Mouse (Mus musculus) stomach, postnatal 0 days (tissue): Measurements from ENCODE around the gene Dync2li1.

Source experiments
- CTCF ChIP-seq: IDR thresholded peaks from 2 replicates; pipeline ENCODE4 v1.5.1; 2016; ENCODE audit warnings: antibody characterized with exemption, low read depth, mild to moderate bottlenecking, moderate library complexity
- EP300 ChIP-seq: optimal IDR thresholded peaks from 2 replicates; pipeline ENCODE3; 2016; ENCODE audit warnings: antibody characterized with exemption

DNA sequence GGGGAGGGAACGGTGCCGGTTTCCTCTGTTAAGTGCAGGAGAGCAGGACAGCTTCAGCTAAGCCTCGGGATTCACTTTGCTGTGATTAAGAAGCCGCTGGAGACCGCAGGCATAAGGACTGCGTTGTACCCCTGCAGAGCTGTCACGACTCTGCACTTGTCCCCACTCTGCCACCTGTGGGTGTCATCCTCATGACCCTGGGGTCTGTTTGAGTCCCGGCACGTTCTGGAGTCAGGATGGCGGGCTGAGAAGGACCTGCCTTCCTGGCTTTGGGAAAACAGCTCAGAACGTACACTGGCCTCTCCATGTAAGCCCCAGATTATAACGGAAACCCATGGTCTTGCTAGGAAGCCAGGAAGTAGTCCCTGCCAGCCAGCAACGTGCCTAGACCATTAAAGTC, 19.3 kb upstream of the Dync2li1 start:
- TF ChIP-seq CTCF (no peak), EP300 (no peak)
